Mouse (Mus musculus): ENCODE data around the gene Dusp10.

DNA sequence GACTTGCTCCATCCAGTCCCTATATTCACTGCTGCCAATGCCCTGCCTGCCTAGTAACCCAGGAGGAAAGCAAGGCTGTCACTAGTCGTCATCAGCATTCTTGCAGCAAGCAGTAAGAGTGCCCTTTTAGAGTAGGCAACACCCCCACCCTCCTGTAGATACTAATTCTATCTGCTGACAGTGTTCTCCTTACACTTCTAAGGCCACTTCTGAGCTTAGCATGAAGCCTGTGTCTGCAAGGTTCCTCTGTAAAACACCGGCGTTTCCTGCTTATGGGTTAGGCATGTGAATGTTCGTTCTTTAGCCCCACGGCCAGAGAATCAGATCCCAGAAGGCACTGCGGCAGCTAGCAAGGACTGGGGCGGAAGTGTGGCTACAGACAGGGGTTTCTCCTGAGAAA is 51.2 kb downstream of the Dusp10 start:
- TF ChIP-seq POLR2AphosphoS2 (IDR thresholded peaks at IDR 0.05; ENCODE audit: insufficient read length, low read depth): no peak
- no peak for TF ChIP-seq USF1 (IDR thresholded peaks at IDR 0.05; ENCODE audit: low read depth)
- no peak for TF ChIP-seq MAX (IDR thresholded peaks at IDR 0.05; ENCODE audit: low read depth)
- no peak for TF ChIP-seq MYOG (IDR thresholded peaks at IDR 0.05; ENCODE audit: control insufficient read depth in 1 of 3, insufficient read depth in 1 of 3, insufficient read length in 2 of 3, low read depth in 2 of 3)
- TF ChIP-seq E2F4 (IDR thresholded peaks at IDR 0.05; ENCODE audit: insufficient read depth): no peak
- no peak for TF ChIP-seq POLR2A (IDR thresholded peaks at IDR 0.05; ENCODE audit: insufficient read length, low read depth)
- no peak for TF ChIP-seq TCF3 (IDR thresholded peaks at IDR 0.05; ENCODE audit: insufficient read length, low read depth)
- TF ChIP-seq REST (IDR thresholded peaks at IDR 0.05; ENCODE audit: insufficient read depth, insufficient read length): no peak
- no peak for TF ChIP-seq SRF (IDR thresholded peaks at IDR 0.05; ENCODE audit: control insufficient read depth, insufficient read length, low read depth)
- no peak for TF ChIP-seq CEBPB (IDR thresholded peaks at IDR 0.05; ENCODE audit: insufficient read depth, poor library complexity, severe bottlenecking)

Data from myocyte (in vitro differentiated cells).